Mouse (Mus musculus) MEL (cell line): ENCODE data around the gene Adgrb3.

Experiments used
- CHD2 ChIP-seq: IDR thresholded peaks from 2 replicates; pipeline ENCODE4 v1.6.1; 2011; ENCODE audit warnings: low read length, improper control_type of control experiment
- CTCF ChIP-seq, 3 experiments: IDR thresholded peaks in 2 of 3; conservative IDR thresholded peaks in 1 of 3; 2 replicates each; pipeline ENCODE4 v1.5.1; 2011 to 2012; ENCODE audit warnings: low read length in 3 of 3, low read depth in 2 of 3, mild to moderate bottlenecking in 2 of 3, improper control_type of control experiment in 1 of 3, inconsistent platforms in 1 of 3, mixed read lengths in 1 of 3, moderate library complexity in 1 of 3; ENCODE audit not compliant: control insufficient read depth in 1 of 3, insufficient read depth in 1 of 3, poor library complexity in 1 of 3, severe bottlenecking in 1 of 3
- GATA1 ChIP-seq: IDR thresholded peaks from 2 replicates; pipeline ENCODE4 v1.6.1; 2011; ENCODE audit warnings: low read depth, low read length, improper control_type of control experiment
- POLR2A ChIP-seq, 2 experiments: IDR thresholded peaks; 2 replicates each; pipeline ENCODE4 v1.6.1; 2011 to 2012; ENCODE audit warnings: low read length in 2 of 2, mild to moderate bottlenecking in 2 of 2, control low read depth in 1 of 2, improper control_type of control experiment in 1 of 2, low read depth in 1 of 2, moderate library complexity in 1 of 2; ENCODE audit not compliant: control insufficient read depth in 1 of 2, insufficient read depth in 1 of 2, poor library complexity in 1 of 2
- POLR2AphosphoS5 ChIP-seq: IDR thresholded peaks from 2 replicates; pipeline ENCODE4 v1.6.1; 2012; ENCODE audit warnings: low read depth, borderline replicate concordance, mild to moderate bottlenecking, inconsistent platforms, low read length, moderate library complexity, mixed read lengths
- RCOR1 ChIP-seq: IDR thresholded peaks from 2 replicates; pipeline ENCODE4 v1.6.1; 2012; ENCODE audit warnings: low read depth, mild to moderate bottlenecking, inconsistent platforms, low read length, improper control_type of control experiment
- UBTF ChIP-seq: IDR thresholded peaks from 2 replicates; pipeline ENCODE4 v1.6.1; 2012; ENCODE audit warnings: low read depth, mild to moderate bottlenecking, inconsistent platforms, low read length, improper control_type of control experiment, moderate library complexity, borderline replicate concordance; ENCODE audit not compliant: insufficient read depth
- ZKSCAN1 ChIP-seq: IDR thresholded peaks from 2 replicates; pipeline ENCODE4 v1.6.1; 2012; ENCODE audit warnings: low read depth, mild to moderate bottlenecking, inconsistent platforms, low read length, improper control_type of control experiment, moderate library complexity

- TF ChIP-seq CHD2 (no peak), UBTF (no peak), GATA1 (no peak), RCOR1 (no peak), CTCF (IDR thresholded peaks at IDR 0.05 in 2 of 3, conservative IDR thresholded peaks at IDR 0.05 in 1 of 3; ENCODE audit: control insufficient read depth in 1 of 3, insufficient read depth in 1 of 3, low read depth in 2 of 3, low read length in 3 of 3, poor library complexity in 1 of 3, severe bottlenecking in 1 of 3) (no peak), POLR2A (IDR thresholded peaks at IDR 0.05; ENCODE audit: control insufficient read depth in 1 of 2, insufficient read depth in 1 of 2, low read depth in 1 of 2, low read length in 2 of 2, poor library complexity in 1 of 2) (no peak), ZKSCAN1 (no peak), POLR2AphosphoS5 (no peak)
Measured at GRCm38 (mm10) chr1:25827436-25827835, 2.1 kb downstream of the Adgrb3 start.
